Mouse (Mus musculus) monocyte, adult 2 months (primary cell): ENCODE data around the gene Zscan12.
"Not testable (repeated sequence)": the region's sequence is repeated elsewhere in the genome, so short reads cannot be mapped to it uniquely, and the experiment has no call there.

Experiments used
- DNase-seq, 2 experiments: peaks; one replicate each; pipeline ENCODE4 v3.0.0; 2022; ENCODE audit warnings: low spot score in 2 of 2, low read depth in 1 of 2

The Zscan12 gene

GRCm38 (mm10) chr13:21362621-21363248, at the start of gene Zscan12:
TSS of gene Zscan12 (plus strand) at chr13:21362820.
- peak; percentile 28 to 52 for DNase-seq

DNA sequence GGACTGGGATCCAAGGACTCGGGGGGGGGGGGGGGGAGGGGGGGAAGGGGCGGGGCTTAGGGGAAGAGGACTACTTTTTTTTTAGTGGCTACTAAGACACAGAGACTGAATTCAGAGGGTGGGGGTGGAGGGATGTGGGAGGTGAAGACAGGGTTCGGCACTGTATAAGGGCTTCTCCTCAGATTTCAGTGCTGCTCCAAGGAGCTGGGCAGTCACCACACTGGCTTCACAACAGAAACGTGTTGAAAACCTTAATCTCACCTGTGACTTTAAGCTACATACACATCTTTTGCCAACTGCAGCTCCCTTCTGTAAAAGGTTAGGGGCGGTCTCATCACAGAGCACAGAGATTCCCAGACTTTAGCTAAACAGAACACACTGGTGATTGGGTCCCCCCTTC, 49.8 kb upstream of the Zscan12 start:
- no peak for DNase-seq

DNA sequence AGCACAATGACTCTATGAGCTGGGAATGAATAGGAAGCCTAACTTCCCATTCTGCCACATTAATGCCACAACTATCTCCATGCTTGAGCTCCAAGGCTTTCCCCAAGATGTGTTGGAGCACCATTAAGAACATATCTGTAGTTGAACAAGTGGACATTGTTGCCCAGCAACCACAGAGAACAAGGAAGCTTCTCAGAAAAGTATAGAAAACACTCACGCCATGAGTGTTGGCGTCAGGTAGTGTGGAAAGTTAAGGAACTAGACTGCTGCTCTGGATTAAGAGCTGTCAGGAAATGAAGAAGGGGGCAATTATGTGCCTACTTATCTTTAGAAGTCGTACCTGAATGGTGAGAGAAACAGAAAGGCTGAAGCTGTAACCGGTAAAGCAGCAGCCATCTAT, 48.7 kb upstream of the Zscan12 start:
- no peak for DNase-seq

DNA sequence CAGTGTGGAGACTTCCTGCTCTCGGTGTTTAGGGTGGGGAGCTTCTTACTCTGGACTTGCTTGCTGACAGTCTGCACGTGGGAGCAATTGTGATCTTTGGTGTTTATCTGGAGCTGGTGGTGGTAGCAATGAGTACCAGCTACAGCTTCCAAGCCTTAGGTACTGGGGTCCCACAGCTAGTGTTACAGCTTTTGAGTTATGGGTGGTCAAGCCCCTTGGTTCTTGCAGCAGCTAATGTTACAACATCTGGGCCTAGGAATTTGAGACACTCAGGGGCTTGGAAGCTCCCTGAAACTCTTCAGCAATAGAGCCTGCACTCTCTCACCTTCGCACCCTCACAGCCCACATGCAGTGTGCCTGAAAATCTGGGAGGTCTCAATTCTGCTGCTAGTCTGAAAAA, 42.4 kb upstream of the Zscan12 start:
- no peak for DNase-seq

DNA sequence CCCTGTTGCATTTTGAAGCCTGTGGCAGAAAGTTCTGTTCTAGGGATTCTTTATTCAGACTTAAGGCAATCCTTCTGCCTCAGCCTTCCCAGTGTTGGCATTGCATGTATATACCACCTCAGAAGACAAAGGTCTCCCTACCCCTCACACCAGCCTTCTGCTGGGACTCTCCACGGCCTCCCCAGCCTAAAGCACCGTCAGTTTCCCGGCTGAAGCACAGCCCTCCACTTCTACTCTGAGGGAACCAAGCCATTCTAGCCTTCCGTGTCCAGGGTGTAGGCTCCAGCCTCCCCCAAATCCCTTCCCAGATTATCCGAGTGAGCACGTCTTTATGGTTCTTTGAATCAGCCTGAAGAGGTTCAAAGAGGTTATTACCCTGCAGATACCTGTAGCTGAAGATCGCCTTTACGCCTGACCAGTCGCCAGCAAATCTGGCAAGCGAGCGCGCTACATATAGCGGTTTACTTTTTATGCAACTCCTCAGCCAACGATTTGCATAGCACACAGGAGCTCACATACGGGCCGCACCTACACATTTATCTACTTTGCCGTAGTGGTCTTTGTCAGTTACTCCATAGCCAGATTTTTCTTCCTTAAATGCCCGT, 40.6 kb upstream of the Zscan12 start:
- no peak for DNase-seq

- no peak for DNase-seq
Measured at GRCm38 (mm10) chr13:21322509-21323375, 39.9 kb upstream of the Zscan12 start.

DNA sequence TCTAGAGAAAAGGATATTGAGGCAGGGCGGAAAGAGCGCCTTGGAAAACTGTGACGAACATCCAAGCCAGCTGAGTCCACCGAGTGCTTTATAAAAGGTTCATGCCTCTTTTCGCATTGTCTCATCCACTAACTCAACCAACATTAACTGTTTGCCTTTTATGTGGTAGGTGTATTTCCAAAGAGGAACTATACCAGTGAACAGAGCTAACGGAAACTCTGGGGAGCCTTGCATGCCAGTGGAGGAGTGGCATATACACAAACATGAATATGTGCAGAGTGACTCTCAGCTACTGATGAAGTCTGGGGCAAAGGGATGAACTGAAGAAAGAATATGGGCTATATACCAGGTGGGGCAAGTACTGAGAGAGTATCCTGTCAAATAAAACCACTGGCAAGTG, 39.2 kb upstream of the Zscan12 start:
- no peak for DNase-seq

- DNase-seq = no peak
Measured at GRCm38 (mm10) chr13:21326191-21326590, 36.4 kb upstream of the Zscan12 start.

GRCm38 (mm10) chr13:21326657-21327211, 35.9 kb upstream of the Zscan12 start:
- peak in 1 of 2 experiments; percentile 5 for DNase-seq

DNA sequence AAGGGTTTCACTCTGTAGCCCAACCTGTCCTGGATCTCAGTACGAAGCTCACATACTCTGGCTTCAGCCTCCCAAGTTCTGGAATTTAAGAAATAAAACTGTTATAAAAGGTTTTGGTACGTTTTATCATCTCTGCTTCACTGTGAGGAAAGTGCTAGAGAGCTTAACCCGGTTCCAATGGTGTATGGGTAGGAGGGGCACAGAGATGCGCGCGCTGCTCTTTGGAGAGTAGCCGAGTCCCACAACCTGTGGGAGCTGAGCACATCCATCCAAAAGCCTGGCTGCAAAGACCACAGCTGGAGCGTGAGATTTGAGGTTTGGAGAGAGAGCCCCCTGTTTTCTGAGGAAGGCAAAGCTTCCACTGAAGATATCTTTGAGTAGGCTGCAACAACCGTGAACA, 35.2 kb upstream of the Zscan12 start:
- DNase-seq = no peak

DNA sequence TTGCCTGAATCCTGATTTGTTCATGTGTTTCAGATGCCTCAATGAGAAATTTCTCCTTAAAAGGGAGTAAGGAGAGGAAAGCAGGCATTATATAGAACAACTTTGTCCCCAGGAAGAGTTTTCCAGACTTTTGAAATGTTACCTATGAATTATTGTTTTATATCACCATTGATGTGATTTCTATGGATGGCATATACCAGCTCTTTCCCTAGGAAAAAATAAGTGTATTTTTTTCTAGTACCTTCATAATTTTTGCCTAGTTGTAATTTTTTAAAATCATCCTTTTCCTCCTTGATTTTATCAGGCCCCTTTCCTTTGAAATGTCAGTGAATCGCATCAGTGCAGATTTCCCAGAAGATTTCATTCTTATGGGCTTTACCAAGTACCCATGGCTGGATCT, 16.0 kb upstream of the Zscan12 start, which contains the start of gene Olfr1367:
Gene Olfr1367, plus strand, starts transcription at position 301 of the 400 bp plus-strand sequence.
- DNase-seq = no peak

DNA sequence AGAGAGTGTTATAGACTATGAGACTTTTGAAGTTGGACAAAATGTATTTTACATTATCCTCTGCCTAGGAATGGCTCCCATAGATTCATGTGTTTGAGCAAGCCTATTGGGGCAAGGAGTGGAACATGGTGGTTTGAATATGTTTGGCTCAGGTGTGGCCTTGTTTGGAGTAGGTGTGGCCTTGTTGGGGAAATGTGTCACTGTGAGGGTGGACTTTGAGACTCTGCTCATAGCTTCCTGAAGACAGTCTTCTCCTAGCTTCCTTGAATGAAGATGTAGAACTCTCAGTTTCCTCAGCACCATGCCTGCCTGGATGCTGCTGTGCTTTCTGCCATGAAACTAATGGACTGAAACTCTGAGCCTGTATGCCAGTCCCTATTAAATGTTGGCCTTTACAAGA, 12.0 kb upstream of the Zscan12 start:
- no peak for DNase-seq

GRCm38 (mm10) chr13:21363719-21364118, 1.1 kb downstream of the Zscan12 start:
- no peak for DNase-seq

DNA sequence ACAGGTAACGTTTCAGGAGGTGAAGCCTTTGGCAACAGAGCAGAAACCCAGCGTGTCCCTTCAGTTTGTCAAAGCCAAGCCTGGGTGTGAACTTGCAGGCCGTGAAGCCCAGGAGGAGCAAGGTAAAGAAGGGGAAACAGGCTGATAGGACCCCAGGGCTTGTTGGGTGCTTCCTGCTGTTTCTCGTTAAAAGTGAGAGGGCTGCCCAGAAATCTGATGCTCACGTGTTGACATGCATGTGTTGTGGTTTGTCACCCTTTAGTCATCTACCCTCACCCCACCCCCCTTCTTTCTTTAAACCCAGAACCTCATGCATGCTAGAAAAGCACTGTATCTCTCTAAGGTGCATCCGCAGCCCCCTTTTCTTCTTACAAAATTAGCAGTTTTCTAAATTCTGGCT, 4.0 kb downstream of the Zscan12 start:
- no peak for DNase-seq

- no peak for DNase-seq
Measured at GRCm38 (mm10) chr13:21372700-21373099, 10.1 kb downstream of the Zscan12 start.

- DNase-seq = no peak
Measured at GRCm38 (mm10) chr13:21377773-21378172, 15.2 kb downstream of the Zscan12 start.

GRCm38 (mm10) chr13:21395211-21395610, 32.6 kb downstream of the Zscan12 start:
- no peak for DNase-seq

GRCm38 (mm10) chr13:21395623-21396022, 33.0 kb downstream of the Zscan12 start:
- no peak for DNase-seq

GRCm38 (mm10) chr13:21396048-21396447, 33.4 kb downstream of the Zscan12 start:
- not testable (repeated sequence) for DNase-seq

DNA sequence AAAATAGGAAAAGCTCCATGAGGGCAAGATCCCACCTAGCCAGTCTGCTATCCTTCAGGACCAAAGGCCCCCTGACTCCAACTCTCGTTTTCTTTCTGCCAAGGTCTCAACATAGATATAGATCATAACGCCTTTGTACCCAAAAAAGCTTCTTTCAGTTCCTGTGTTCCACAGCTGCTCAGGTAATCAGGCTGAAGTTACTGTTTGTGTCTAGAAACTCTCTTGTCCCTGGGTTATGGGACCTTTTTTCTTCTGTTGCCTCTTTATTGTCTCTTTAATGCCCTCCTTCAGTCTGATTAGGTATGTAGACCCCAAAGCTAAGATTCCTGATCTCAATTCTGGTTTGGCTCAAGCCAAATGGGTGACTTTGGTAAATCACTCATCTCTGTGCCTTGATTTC, 34.9 kb downstream of the Zscan12 start:
- DNase-seq = no peak

- no peak for DNase-seq
Measured at GRCm38 (mm10) chr13:21401166-21401565, 38.5 kb downstream of the Zscan12 start.
